Mouse (Mus musculus) layer of hippocampus, adult 11-12 months (tissue): Measurements from ENCODE around the gene Atxn7.

Experiments used
- DNase-seq: peaks from one replicate; pipeline ENCODE4 v3.0.0; 2022; ENCODE audit warnings: low spot score

Gene Atxn7

GRCm38 (mm10) chr14:14064486-14065141 lies 103.4 kb downstream of the Atxn7 start:
- DNase-seq = no peak

- DNase-seq = no peak
These were observed 103.9 kb downstream of the Atxn7 start for GRCm38 (mm10) chr14:14065142-14065498.

- DNase-seq = no peak
These were observed 105.0 kb downstream of the Atxn7 start for GRCm38 (mm10) chr14:14066241-14066640.

GRCm38 (mm10) chr14:14067648-14068472 lies 106.6 kb downstream of the Atxn7 start:
- DNase-seq = peak; percentile 25

- DNase-seq = no peak
These were observed 107.3 kb downstream of the Atxn7 start for GRCm38 (mm10) chr14:14068553-14068952.

GRCm38 (mm10) chr14:14070541-14071315 lies 109.5 kb downstream of the Atxn7 start:
- no peak for DNase-seq

GRCm38 (mm10) chr14:14071456-14071855 lies 110.2 kb downstream of the Atxn7 start:
- DNase-seq = no peak

GRCm38 (mm10) chr14:14080604-14081194 lies 119.5 kb downstream of the Atxn7 start:
- DNase-seq = no peak

GRCm38 (mm10) chr14:14083811-14084210 lies 122.6 kb downstream of the Atxn7 start:
- DNase-seq = no peak

- DNase-seq = no peak
These were observed 125.5 kb downstream of the Atxn7 start for GRCm38 (mm10) chr14:14086711-14087263.

- DNase-seq = no peak
These were observed 126.1 kb downstream of the Atxn7 start for GRCm38 (mm10) chr14:14087348-14087747.

- no peak for DNase-seq
These were observed 127.0 kb downstream of the Atxn7 start for GRCm38 (mm10) chr14:14088016-14088791.

- no peak for DNase-seq
These were observed 129.3 kb downstream of the Atxn7 start for GRCm38 (mm10) chr14:14090571-14090970.

- peak; percentile 93 for DNase-seq
These were observed 137.2 kb downstream of the Atxn7 start for GRCm38 (mm10) chr14:14098330-14098980.

- no peak for DNase-seq
These were observed 139.6 kb downstream of the Atxn7 start for GRCm38 (mm10) chr14:14100773-14101280.

- DNase-seq = no peak
These were observed 140.1 kb downstream of the Atxn7 start for GRCm38 (mm10) chr14:14101296-14101695.

- DNase-seq = no peak
These were observed 143.1 kb downstream of the Atxn7 start for GRCm38 (mm10) chr14:14104213-14104929.

GRCm38 (mm10) chr14:14104930-14105318 lies 143.7 kb downstream of the Atxn7 start:
- no peak for DNase-seq

GRCm38 (mm10) chr14:14110710-14111109 lies 149.5 kb downstream of the Atxn7 start:
- no peak for DNase-seq
